Mouse (Mus musculus): Measurements from ENCODE around the gene Myo10. TPM values are rescaled to one million over a fixed set of nuclear protein-coding genes. Genes with fewer than 3 reads are reported as not detected.
A peak's percentile ranks its signal among the peaks of the same experiment; 100 is the strongest.

Gene Myo10
- polyA plus RNA-seq, 1 experiment from 2014 or later = 14.3 TPM

GRCm38 (mm10) chr15:25609253-25609652 is 13.1 kb upstream of the Myo10 start:
- Histone ChIP-seq H3K27ac (ENCODE audit: poor library complexity, severe bottlenecking) (no peak overlapping the region), H3K36me3 (no peaks in the 10 kb centered on the region), H3K27me3 (replicated peaks) (peaks cover 12% of the 10 kb centered on the region; the same call in 1 of the 2 replicates), H3K4me1 (replicated peaks) (peaks cover 15% of the 10 kb centered on the region), H3K9ac (no peak overlapping the region), H3K9me3 (replicated peaks) (peaks cover under 1% of the 10 kb centered on the region; the same call in 1 of the 2 replicates), H3K4me2 (0 out of 2 replicates have a peak overlapping the region, but pooled peaks have one; percentile 8), H3K4me3 (no peak overlapping the region)
- WGBS = 6% methylated on average over 10 of the region's 10 CpGs
- no peak for ATAC-seq (ENCODE audit: insufficient number of reproducible peaks, low FRiP score)

- no peak overlapping the region for H3K9ac ChIP-seq
- H3K4me2 ChIP-seq = no peak overlapping the region
These were observed 11.1 kb upstream of the Myo10 start for GRCm38 (mm10) chr15:25611178-25611577.

GRCm38 (mm10) chr15:25620560-25620959 is 1.8 kb upstream of the Myo10 start:
- no peak overlapping the region for H3K4me2 ChIP-seq
- H3K4me3 ChIP-seq = no peak overlapping the region
- H3K4me1 ChIP-seq (replicated peaks) = peaks cover 13% of the 10 kb centered on the region
- H3K27ac ChIP-seq (ENCODE audit: poor library complexity, severe bottlenecking) = no peak overlapping the region
- no peak for ATAC-seq (ENCODE audit: insufficient number of reproducible peaks, low FRiP score)
- H3K27me3 ChIP-seq (replicated peaks) = no peaks in the 10 kb centered on the region
- H3K9me3 ChIP-seq (replicated peaks) = no peaks in the 10 kb centered on the region
- H3K9ac ChIP-seq = no peak overlapping the region
- no peaks in the 10 kb centered on the region for H3K36me3 ChIP-seq
- WGBS = 82% methylated on average over 4 of the region's 4 CpGs

More at GRCm38 (mm10) chr15:25611178-25611577, 11.1 kb upstream of the Myo10 start:
- H3K9me3 ChIP-seq (replicated peaks) = no peaks in the 10 kb centered on the region
- H3K36me3 ChIP-seq = no peaks in the 10 kb centered on the region
- 65% methylated on average over 6 of the region's 6 CpGs for WGBS
- H3K4me1 ChIP-seq (replicated peaks) = peaks cover 15% of the 10 kb centered on the region
- H3K4me3 ChIP-seq = no peak overlapping the region
- H3K27me3 ChIP-seq (replicated peaks) = peaks cover 12% of the 10 kb centered on the region; the same call in 1 of the 2 replicates
- no peak overlapping the region for H3K27ac ChIP-seq (ENCODE audit: poor library complexity, severe bottlenecking)
- no peak for ATAC-seq (ENCODE audit: insufficient number of reproducible peaks, low FRiP score)

- H3K27ac ChIP-seq (ENCODE audit: poor library complexity, severe bottlenecking) = no peak overlapping the region
- ATAC-seq (ENCODE audit: insufficient number of reproducible peaks, low FRiP score) = no peak; the same call in 1 of the 2 replicates
These were observed 750 bp upstream of the Myo10 start for GRCm38 (mm10) chr15:25621351-25622199.

GRCm38 (mm10) chr15:25622867-25623471 is 644 bp downstream of the Myo10 start:
- WGBS = under 1% methylated on average over 61 of the region's 61 CpGs
- ATAC-seq (ENCODE audit: insufficient number of reproducible peaks, low FRiP score) = peak; percentile 19
- peaks cover 24% of the 10 kb centered on the region for H3K4me1 ChIP-seq (replicated peaks)
- no peaks in the 10 kb centered on the region for H3K9me3 ChIP-seq (replicated peaks)
- H3K36me3 ChIP-seq = no peaks in the 10 kb centered on the region
- no peaks in the 10 kb centered on the region for H3K27me3 ChIP-seq (replicated peaks)
- peak overlapping the region; percentile 89 for H3K4me2 ChIP-seq
- H3K9ac ChIP-seq = peak overlapping the region; percentile 83
- peak overlapping the region; percentile 80 for H3K4me3 ChIP-seq
- peak overlapping the region; percentile 49; the same call in 1 of the 2 replicates for H3K27ac ChIP-seq (ENCODE audit: poor library complexity, severe bottlenecking)

More at GRCm38 (mm10) chr15:25621351-25622199, 750 bp upstream of the Myo10 start:
- peak overlapping the region; percentile 80 for H3K4me3 ChIP-seq
- peak overlapping the region; percentile 89 for H3K4me2 ChIP-seq
- peak overlapping the region; percentile 19; the same call in 1 of the 2 replicates for H3K9ac ChIP-seq
- WGBS = 7% methylated on average over 20 of the region's 20 CpGs
- H3K4me1 ChIP-seq (replicated peaks) = peaks cover 17% of the 10 kb centered on the region
- H3K36me3 ChIP-seq = no peaks in the 10 kb centered on the region
- no peaks in the 10 kb centered on the region for H3K27me3 ChIP-seq (replicated peaks)
- H3K9me3 ChIP-seq (replicated peaks) = no peaks in the 10 kb centered on the region

GRCm38 (mm10) chr15:25623556-25624180 is 1.3 kb downstream of the Myo10 start:
- Histone ChIP-seq H3K4me1 (replicated peaks) (peaks cover 24% of the 10 kb centered on the region), H3K9me3 (replicated peaks) (no peaks in the 10 kb centered on the region), H3K4me2 (peak overlapping the region; percentile 89), H3K27me3 (replicated peaks) (no peaks in the 10 kb centered on the region), H3K27ac (ENCODE audit: poor library complexity, severe bottlenecking) (no peak overlapping the region), H3K9ac (peak overlapping the region; percentile 83), H3K36me3 (no peaks in the 10 kb centered on the region), H3K4me3 (peak overlapping the region; percentile 80)
- WGBS = 8% methylated on average over 9 of the region's 9 CpGs
- no peak for ATAC-seq (ENCODE audit: insufficient number of reproducible peaks, low FRiP score)

GRCm38 (mm10) chr15:25624263-25624662 is 1.9 kb downstream of the Myo10 start:
- Histone ChIP-seq H3K4me1 (replicated peaks) (peaks cover 24% of the 10 kb centered on the region), H3K9ac (no peak overlapping the region), H3K36me3 (no peaks in the 10 kb centered on the region), H3K4me2 (no peak overlapping the region), H3K27me3 (replicated peaks) (no peaks in the 10 kb centered on the region), H3K9me3 (replicated peaks) (no peaks in the 10 kb centered on the region), H3K4me3 (no peak overlapping the region), H3K27ac (ENCODE audit: poor library complexity, severe bottlenecking) (no peak overlapping the region)
- ATAC-seq (ENCODE audit: insufficient number of reproducible peaks, low FRiP score) = no peak
- 48% methylated on average over 3 of the region's 3 CpGs for WGBS

- Histone ChIP-seq H3K4me2 (no peak overlapping the region), H3K9me3 (replicated peaks) (no peaks in the 10 kb centered on the region), H3K4me3 (no peak overlapping the region), H3K27ac (ENCODE audit: poor library complexity, severe bottlenecking) (no peak overlapping the region), H3K27me3 (replicated peaks) (no peaks in the 10 kb centered on the region), H3K4me1 (replicated peaks) (peaks cover 24% of the 10 kb centered on the region), H3K36me3 (no peaks in the 10 kb centered on the region), H3K9ac (no peak overlapping the region)
- no peak for ATAC-seq (ENCODE audit: insufficient number of reproducible peaks, low FRiP score)
- WGBS = 68% methylated on average over 4 of the region's 4 CpGs
These were observed 3.1 kb downstream of the Myo10 start for GRCm38 (mm10) chr15:25625471-25625870.

GRCm38 (mm10) chr15:25627012-25627411 is 4.7 kb downstream of the Myo10 start:
- H3K9me3 ChIP-seq (replicated peaks) = no peaks in the 10 kb centered on the region
- H3K9ac ChIP-seq = 0 out of 2 replicates have a peak overlapping the region, but pooled peaks have one; percentile 25
- H3K4me2 ChIP-seq = no peak overlapping the region
- no peak overlapping the region for H3K27ac ChIP-seq (ENCODE audit: poor library complexity, severe bottlenecking)
- H3K36me3 ChIP-seq = no peaks in the 10 kb centered on the region
- H3K27me3 ChIP-seq (replicated peaks) = no peaks in the 10 kb centered on the region
- no peak for ATAC-seq (ENCODE audit: insufficient number of reproducible peaks, low FRiP score)
- 77% methylated on average over 7 of the region's 7 CpGs for WGBS
- H3K4me1 ChIP-seq (replicated peaks) = peaks cover 20% of the 10 kb centered on the region
- H3K4me3 ChIP-seq = no peak overlapping the region

- H3K9me3 ChIP-seq (replicated peaks) = no peaks in the 10 kb centered on the region
- no peaks in the 10 kb centered on the region for H3K36me3 ChIP-seq
- 81% methylated on average over 2 of the region's 2 CpGs for WGBS
- ATAC-seq (ENCODE audit: insufficient number of reproducible peaks, low FRiP score) = no peak
- H3K4me1 ChIP-seq (replicated peaks) = peaks cover 27% of the 10 kb centered on the region
- H3K27ac ChIP-seq (ENCODE audit: poor library complexity, severe bottlenecking) = no peak overlapping the region
- no peak overlapping the region for H3K4me2 ChIP-seq
- H3K9ac ChIP-seq = no peak overlapping the region
- H3K4me3 ChIP-seq = no peak overlapping the region
- no peaks in the 10 kb centered on the region for H3K27me3 ChIP-seq (replicated peaks)
These were observed 5.9 kb downstream of the Myo10 start for GRCm38 (mm10) chr15:25628251-25628650.

- Histone ChIP-seq H3K9ac (no peak overlapping the region), H3K4me3 (no peak overlapping the region), H3K27me3 (replicated peaks) (0 out of 2 replicates have a peak, but pooled peaks cover 3% of the 10 kb centered on the region), H3K36me3 (no peaks in the 10 kb centered on the region), H3K4me1 (replicated peaks) (peaks cover 18% of the 10 kb centered on the region), H3K9me3 (replicated peaks) (no peaks in the 10 kb centered on the region), H3K4me2 (no peak overlapping the region), H3K27ac (ENCODE audit: poor library complexity, severe bottlenecking) (no peak overlapping the region)
- ATAC-seq (ENCODE audit: insufficient number of reproducible peaks, low FRiP score) = no peak
- WGBS = 75% methylated on average over 9 of the region's 9 CpGs
These were observed 8.4 kb downstream of the Myo10 start for GRCm38 (mm10) chr15:25630716-25631115.

All from heart, embryonic 12.5 days (tissue).